Mouse (Mus musculus): ENCODE measurements around the gene Pacs2. TPM values are rescaled to one million over a fixed set of nuclear protein-coding genes. Genes with fewer than 3 reads are reported as not detected.

The Pacs2 gene
- polyA plus RNA-seq, 1 experiment from 2014 or later, result 21.2 TPM

GRCm38 (mm10) chr12:113108528-113109283, 94.4 kb downstream of the Pacs2 start:
- no peak overlapping the region for H3K27ac ChIP-seq (ENCODE audit: low read depth, low read length)
- ATAC-seq (ENCODE audit: low FRiP score) (peak; percentile 21; the same call in 1 of the 2 replicates), DNase-seq (ENCODE audit: low spot score) (no peak)
- H3K36me3 ChIP-seq (ENCODE audit: control insufficient read depth, insufficient read depth, low read length), result 0 out of 2 replicates have a peak, but pooled peaks cover 1% of the 10 kb centered on the region
- H3K27me3 ChIP-seq (ENCODE audit: control insufficient read depth, insufficient read depth, low read length), result no peaks in the 10 kb centered on the region
- no peak overlapping the region for H3K4me2 ChIP-seq (replicated peaks; ENCODE audit: low read depth, low read length)
- no peaks in the 10 kb centered on the region for H3K9me3 ChIP-seq (ENCODE audit: control insufficient read depth, low read length)
- H3K9ac ChIP-seq (ENCODE audit: low read depth, low read length), result no peak overlapping the region
- H3K4me3 ChIP-seq (ENCODE audit: low read depth, low read length), result no peak overlapping the region
- no peaks in the 10 kb centered on the region for H3K4me1 ChIP-seq (replicated peaks; ENCODE audit: control insufficient read depth, insufficient read depth, low read length)
- 92% methylated on average over 17 of the region's 17 CpGs for WGBS

- Histone ChIP-seq H3K27ac (ENCODE audit: low read depth, low read length) (no peak overlapping the region), H3K36me3 (ENCODE audit: control insufficient read depth, insufficient read depth, low read length) (peaks cover 6% of the 10 kb centered on the region; the same call in 1 of the 2 replicates), H3K9me3 (ENCODE audit: control insufficient read depth, low read length) (no peaks in the 10 kb centered on the region), H3K9ac (ENCODE audit: low read depth, low read length) (no peak overlapping the region), H3K4me3 (ENCODE audit: low read depth, low read length) (no peak overlapping the region), H3K4me2 (replicated peaks; ENCODE audit: low read depth, low read length) (no peak overlapping the region), H3K4me1 (replicated peaks; ENCODE audit: control insufficient read depth, insufficient read depth, low read length) (no peaks in the 10 kb centered on the region), H3K27me3 (ENCODE audit: control insufficient read depth, insufficient read depth, low read length) (no peaks in the 10 kb centered on the region)
- no peak for ATAC-seq (ENCODE audit: low FRiP score)
- 89% methylated on average over 10 of the region's 10 CpGs for WGBS
- no peak for DNase-seq (ENCODE audit: low spot score)
Measured at GRCm38 (mm10) chr12:113109801-113110200, 95.5 kb downstream of the Pacs2 start.

- DNase-seq (ENCODE audit: low spot score), result no peak
- H3K36me3 ChIP-seq (ENCODE audit: control insufficient read depth, insufficient read depth, low read length), result peaks cover 13% of the 10 kb centered on the region
- no peak overlapping the region for H3K4me3 ChIP-seq (ENCODE audit: low read depth, low read length)
- ATAC-seq (ENCODE audit: low FRiP score), result no peak
- H3K27ac ChIP-seq (ENCODE audit: low read depth, low read length), result no peak overlapping the region
- H3K9ac ChIP-seq (ENCODE audit: low read depth, low read length), result no peak overlapping the region
- H3K27me3 ChIP-seq (ENCODE audit: control insufficient read depth, insufficient read depth, low read length), result no peaks in the 10 kb centered on the region
- H3K4me2 ChIP-seq (replicated peaks; ENCODE audit: low read depth, low read length), result no peak overlapping the region
- H3K9me3 ChIP-seq (ENCODE audit: control insufficient read depth, low read length), result no peaks in the 10 kb centered on the region
- no peaks in the 10 kb centered on the region for H3K4me1 ChIP-seq (replicated peaks; ENCODE audit: control insufficient read depth, insufficient read depth, low read length)
- 96% methylated on average over 4 of the region's 4 CpGs for WGBS
Measured at GRCm38 (mm10) chr12:113114141-113114540, 99.8 kb downstream of the Pacs2 start.

GRCm38 (mm10) chr12:113114856-113115538, 100.7 kb downstream of the Pacs2 start:
- no peak overlapping the region for H3K4me3 ChIP-seq (ENCODE audit: low read depth, low read length)
- H3K9ac ChIP-seq (ENCODE audit: low read depth, low read length), result no peak overlapping the region
- no peak overlapping the region for H3K4me2 ChIP-seq (replicated peaks; ENCODE audit: low read depth, low read length)
- no peak for ATAC-seq (ENCODE audit: low FRiP score)
- no peak overlapping the region for H3K27ac ChIP-seq (ENCODE audit: low read depth, low read length)
- H3K9me3 ChIP-seq (ENCODE audit: control insufficient read depth, low read length), result no peaks in the 10 kb centered on the region
- DNase-seq (ENCODE audit: low spot score), result no peak
- H3K36me3 ChIP-seq (ENCODE audit: control insufficient read depth, insufficient read depth, low read length), result peaks cover 13% of the 10 kb centered on the region
- no peaks in the 10 kb centered on the region; the same call in 1 of the 2 replicates for H3K27me3 ChIP-seq (ENCODE audit: control insufficient read depth, insufficient read depth, low read length)
- WGBS, result 87% methylated on average over 16 of the region's 16 CpGs
- H3K4me1 ChIP-seq (replicated peaks; ENCODE audit: control insufficient read depth, insufficient read depth, low read length), result no peaks in the 10 kb centered on the region

- Histone ChIP-seq H3K4me2 (replicated peaks; ENCODE audit: low read depth, low read length) (no peak overlapping the region), H3K4me3 (ENCODE audit: low read depth, low read length) (no peak overlapping the region), H3K9me3 (ENCODE audit: control insufficient read depth, low read length) (no peaks in the 10 kb centered on the region), H3K9ac (ENCODE audit: low read depth, low read length) (no peak overlapping the region), H3K27me3 (ENCODE audit: control insufficient read depth, insufficient read depth, low read length) (no peaks in the 10 kb centered on the region; the same call in 1 of the 2 replicates), H3K36me3 (ENCODE audit: control insufficient read depth, insufficient read depth, low read length) (peaks cover 28% of the 10 kb centered on the region), H3K4me1 (replicated peaks; ENCODE audit: control insufficient read depth, insufficient read depth, low read length) (no peaks in the 10 kb centered on the region), H3K27ac (ENCODE audit: low read depth, low read length) (no peak overlapping the region)
- peak; percentile 75 for ATAC-seq (ENCODE audit: low FRiP score)
- 87% methylated on average over 20 of the region's 20 CpGs for WGBS
- DNase-seq (ENCODE audit: low spot score), result peak; percentile 87
Measured at GRCm38 (mm10) chr12:113119516-113120410, 105.5 kb downstream of the Pacs2 start.

Other genes with a start within 250 kb of the Pacs2 start
- 0.21 and 0.29 TPM in 2 replicates for gene Ahnak2, start 211.9 kb upstream of the Pacs2 start, polyA plus RNA-seq (2014; fragmentation: Nextera tagmentation; extraction: Ambion mirVana)
- gene Clba1, start 205.6 kb upstream of the Pacs2 start, polyA plus RNA-seq (2014; fragmentation: Nextera tagmentation; extraction: Ambion mirVana), result 15.4 and 15.9 TPM in 2 replicates
- gene Cdca4, start 185.1 kb upstream of the Pacs2 start, polyA plus RNA-seq (2014; fragmentation: Nextera tagmentation; extraction: Ambion mirVana), result 146 and 151 TPM in 2 replicates
- not detected in 2 replicates for gene Gpr132, start 146.3 kb upstream of the Pacs2 start, polyA plus RNA-seq (2014; fragmentation: Nextera tagmentation; extraction: Ambion mirVana)
- 4.2 and 4.7 TPM in 2 replicates for gene Jag2, start 84.7 kb upstream of the Pacs2 start, polyA plus RNA-seq (2014; fragmentation: Nextera tagmentation; extraction: Ambion mirVana)
- gene Nudt14, start 72.4 kb upstream of the Pacs2 start, polyA plus RNA-seq (2014; fragmentation: Nextera tagmentation; extraction: Ambion mirVana), result 57.3 and 69.9 TPM in 2 replicates
- 25.6 and 26.8 TPM in 2 replicates for gene Btbd6, start 38.0 kb upstream of the Pacs2 start, polyA plus RNA-seq (2014; fragmentation: Nextera tagmentation; extraction: Ambion mirVana)
- 53.6 and 57.8 TPM in 2 replicates for gene Brf1, start 13.8 kb upstream of the Pacs2 start, polyA plus RNA-seq (2014; fragmentation: Nextera tagmentation; extraction: Ambion mirVana)
- 0.26 TPM in 1 of 2 replicates, not detected in the other for gene Tex22, start 60.0 kb downstream of the Pacs2 start, polyA plus RNA-seq (2014; fragmentation: Nextera tagmentation; extraction: Ambion mirVana)
- 17.2 and 19.4 TPM in 2 replicates for gene Mta1, start 83.8 kb downstream of the Pacs2 start, polyA plus RNA-seq (2014; fragmentation: Nextera tagmentation; extraction: Ambion mirVana)
- 208 TPM in 2 replicates for gene Crip2, start 125.7 kb downstream of the Pacs2 start, polyA plus RNA-seq (2014; fragmentation: Nextera tagmentation; extraction: Ambion mirVana)
- 76.0 and 84.7 TPM in 2 replicates for gene Crip1, start 131.8 kb downstream of the Pacs2 start, polyA plus RNA-seq (2014; fragmentation: Nextera tagmentation; extraction: Ambion mirVana)
- 28.8 and 31.4 TPM in 2 replicates for gene Tedc1, start 141.9 kb downstream of the Pacs2 start, polyA plus RNA-seq (2014; fragmentation: Nextera tagmentation; extraction: Ambion mirVana)
- gene Tmem121, start 171.4 kb downstream of the Pacs2 start, polyA plus RNA-seq (2014; fragmentation: Nextera tagmentation; extraction: Ambion mirVana), result 8.9 and 10.8 TPM in 2 replicates

All from hindbrain, embryonic 11.5 days (tissue).